Mouse (Mus musculus) MEL (cell line): ENCODE data around the gene Trir.

Experiments used
- CTCF ChIP-seq, 3 experiments: IDR thresholded peaks in 2 of 3; conservative IDR thresholded peaks in 1 of 3; 2 replicates each; pipeline ENCODE4 v1.5.1; 2011 to 2012; ENCODE audit warnings: low read length in 3 of 3, low read depth in 2 of 3, mild to moderate bottlenecking in 2 of 3, improper control_type of control experiment in 1 of 3, inconsistent platforms in 1 of 3, mixed read lengths in 1 of 3, moderate library complexity in 1 of 3; ENCODE audit not compliant: control insufficient read depth in 1 of 3, insufficient read depth in 1 of 3, poor library complexity in 1 of 3, severe bottlenecking in 1 of 3
- E2F4 ChIP-seq: IDR thresholded peaks from 2 replicates; pipeline ENCODE4 v1.6.1; 2011; ENCODE audit warnings: low read depth, low read length, improper control_type of control experiment, borderline replicate concordance
- HCFC1 ChIP-seq: IDR thresholded peaks from 2 replicates; pipeline ENCODE4 v1.6.1; 2012; ENCODE audit warnings: low read depth, mild to moderate bottlenecking, inconsistent platforms, low read length, improper control_type of control experiment, moderate library complexity
- JUND ChIP-seq: IDR thresholded peaks from 2 replicates; pipeline ENCODE4 v1.6.1; 2011; ENCODE audit warnings: low read depth, mild to moderate bottlenecking, improper control_type of control experiment, low read length
- MAFK ChIP-seq: IDR thresholded peaks from 2 replicates; pipeline ENCODE4 v1.6.1; 2011; ENCODE audit warnings: low read depth, mild to moderate bottlenecking, low read length, improper control_type of control experiment, borderline replicate concordance
- MEF2A ChIP-seq: IDR thresholded peaks from 2 replicates; pipeline ENCODE4 v1.6.1; 2014; ENCODE audit warnings: low read depth, mild to moderate bottlenecking, inconsistent platforms, low read length, improper control_type of control experiment; ENCODE audit not compliant: poor library complexity, insufficient replicate concordance, severe bottlenecking; ENCODE audit errors: extremely low read depth
- NELFE ChIP-seq: IDR thresholded peaks from 2 replicates; pipeline ENCODE4 v1.6.1; 2011; ENCODE audit warnings: low read depth, low read length, improper control_type of control experiment
- POLR2A ChIP-seq, 2 experiments: IDR thresholded peaks; 2 replicates each; pipeline ENCODE4 v1.6.1; 2011 to 2012; ENCODE audit warnings: low read length in 2 of 2, mild to moderate bottlenecking in 2 of 2, control low read depth in 1 of 2, improper control_type of control experiment in 1 of 2, low read depth in 1 of 2, moderate library complexity in 1 of 2; ENCODE audit not compliant: control insufficient read depth in 1 of 2, insufficient read depth in 1 of 2, poor library complexity in 1 of 2
- SIN3A ChIP-seq: IDR thresholded peaks from 2 replicates; pipeline ENCODE4 v1.6.1; 2012; ENCODE audit warnings: low read length, improper control_type of control experiment, inconsistent platforms
- TCF12 ChIP-seq: IDR thresholded peaks from 2 replicates; pipeline ENCODE4 v1.6.1; 2014; ENCODE audit warnings: low read depth, mild to moderate bottlenecking, inconsistent platforms, low read length, improper control_type of control experiment, moderate library complexity
- ZC3H11A ChIP-seq: IDR thresholded peaks from 2 replicates; pipeline ENCODE4 v1.6.1; 2012; ENCODE audit warnings: low read depth, mild to moderate bottlenecking, inconsistent platforms, low read length, improper control_type of control experiment
- ZKSCAN1 ChIP-seq: IDR thresholded peaks from 2 replicates; pipeline ENCODE4 v1.6.1; 2012; ENCODE audit warnings: low read depth, mild to moderate bottlenecking, inconsistent platforms, low read length, improper control_type of control experiment, moderate library complexity

- TF ChIP-seq MAFK, result no peak
- no peak for TF ChIP-seq NELFE
- TF ChIP-seq HCFC1, result no peak
- TF ChIP-seq POLR2A (IDR thresholded peaks at IDR 0.05; ENCODE audit: control insufficient read depth in 1 of 2, insufficient read depth in 1 of 2, low read depth in 1 of 2, low read length in 2 of 2, poor library complexity in 1 of 2), result no peak
- no peak for TF ChIP-seq E2F4
- no peak for TF ChIP-seq JUND
- TF ChIP-seq CTCF (IDR thresholded peaks at IDR 0.05 in 2 of 3, conservative IDR thresholded peaks at IDR 0.05 in 1 of 3; ENCODE audit: control insufficient read depth in 1 of 3, insufficient read depth in 1 of 3, low read depth in 2 of 3, low read length in 3 of 3, poor library complexity in 1 of 3, severe bottlenecking in 1 of 3), result no peak
- TF ChIP-seq ZKSCAN1, result no peak
- TF ChIP-seq TCF12, result no peak
- no peak for TF ChIP-seq ZC3H11A
- no peak for TF ChIP-seq MEF2A
- TF ChIP-seq SIN3A, result no peak
Observed at GRCm38 (mm10) chr8:85017209-85017608, 9.4 kb upstream of the Trir start.
